Mouse (Mus musculus) cerebellum, adult 11-12 months (tissue): Measurements from ENCODE around the gene Epop.
A peak's percentile ranks its signal among the peaks of the same experiment; 100 is the strongest.
"Not testable (repeated sequence)": the region's sequence is repeated elsewhere in the genome, so short reads cannot be mapped to it uniquely, and the experiment has no call there.

Experiments
- DNase-seq: peaks from one replicate; pipeline ENCODE4 v3.0.0; 2022

Epop gene

DNA sequence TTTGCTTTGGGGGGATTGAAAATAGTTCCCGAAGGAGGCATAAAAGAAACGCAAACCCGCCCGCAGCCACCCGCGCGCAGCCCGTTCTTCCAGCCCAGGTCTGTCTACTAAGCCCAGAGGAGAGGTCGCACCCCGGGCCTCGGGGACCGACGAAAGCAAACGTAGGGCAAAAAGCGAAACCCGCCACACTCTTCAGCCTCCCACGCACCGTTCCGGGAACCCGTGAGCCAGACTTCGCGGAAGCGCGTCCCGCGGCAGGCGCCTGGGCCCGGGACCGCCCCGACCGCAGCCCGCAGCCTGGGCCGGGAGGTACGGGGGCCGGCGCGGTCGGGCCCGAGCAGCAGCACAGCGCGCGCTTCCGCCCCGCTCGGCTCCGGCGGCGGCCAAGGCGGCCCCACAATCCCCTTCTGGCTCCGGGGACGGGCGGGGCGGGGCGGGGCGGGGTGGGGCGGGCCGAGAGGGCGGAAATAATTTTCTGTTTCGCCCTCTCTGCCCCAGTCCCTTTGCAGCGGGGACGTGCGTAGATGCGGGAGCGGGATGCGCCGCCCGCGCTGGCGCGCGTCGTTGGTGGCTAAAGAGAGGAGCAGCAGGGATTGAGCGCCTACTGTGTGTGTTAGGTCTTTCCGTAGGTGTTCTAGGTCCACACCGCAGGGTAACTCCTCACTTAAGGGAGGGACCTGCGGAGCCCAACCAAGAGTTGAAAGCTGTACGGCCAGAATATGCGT, 30.6 kb upstream of the Epop start:
- DNase-seq, result peak; percentile 85

DNA sequence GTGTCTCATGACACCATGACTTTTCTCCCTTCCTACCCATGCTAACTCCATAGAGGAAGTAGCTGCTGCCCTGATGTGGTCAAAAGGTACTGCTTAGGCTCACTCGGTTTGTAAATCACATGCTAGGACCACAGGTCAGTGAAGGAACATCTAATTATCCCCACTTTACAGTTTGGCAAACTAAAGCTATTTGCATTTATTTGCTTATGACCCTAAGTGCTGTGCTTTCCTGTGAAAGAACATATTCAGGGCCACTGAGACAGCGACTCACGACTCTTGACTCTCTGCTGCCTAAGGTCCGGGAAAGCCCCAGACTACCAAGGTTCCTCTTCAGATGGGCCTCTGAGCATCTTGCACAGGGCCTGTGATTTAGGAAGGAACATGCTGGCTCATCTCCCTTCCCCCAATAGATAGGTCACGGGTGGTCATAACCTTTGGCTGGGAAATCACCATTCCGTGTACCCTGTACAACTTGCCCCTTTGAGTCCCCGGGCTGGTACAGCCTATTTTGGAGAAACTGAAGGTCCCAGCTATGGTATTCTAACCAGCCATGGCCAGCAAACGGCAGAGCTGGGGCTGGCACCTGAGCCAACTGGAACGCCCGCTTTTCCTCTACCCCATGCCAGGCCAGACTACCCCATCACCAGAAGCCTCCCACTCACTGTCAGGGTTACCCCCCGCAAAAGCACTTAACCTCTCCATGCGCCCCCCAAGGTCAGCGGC, 29.9 kb upstream of the Epop start:
- no peak for DNase-seq

DNA sequence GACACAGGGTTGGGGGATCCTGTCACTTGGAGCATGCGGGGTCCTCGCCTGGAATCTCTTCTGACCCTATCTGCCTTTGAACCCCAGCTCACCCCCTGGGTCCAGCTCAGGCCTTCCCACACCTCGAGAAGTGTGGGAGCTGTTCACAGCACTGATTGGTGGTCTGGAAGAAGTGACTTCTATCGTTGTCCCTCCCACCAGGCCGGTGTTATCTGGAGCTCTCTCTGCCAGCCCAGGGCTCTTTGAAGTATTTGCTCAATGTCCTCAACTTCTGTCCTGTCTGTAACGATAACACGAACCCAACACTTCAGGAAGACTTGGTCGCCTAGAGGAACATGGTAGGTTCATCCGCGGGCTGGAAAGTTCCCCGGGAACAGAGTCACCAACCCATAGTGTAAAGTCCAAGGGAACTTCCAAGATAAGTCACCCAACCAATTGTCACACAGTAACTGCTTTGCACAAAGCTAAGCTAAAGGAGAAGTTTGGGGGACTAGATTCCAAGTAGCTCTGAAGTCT, 29.3 kb upstream of the Epop start:
- DNase-seq, result peak; percentile 31

DNA sequence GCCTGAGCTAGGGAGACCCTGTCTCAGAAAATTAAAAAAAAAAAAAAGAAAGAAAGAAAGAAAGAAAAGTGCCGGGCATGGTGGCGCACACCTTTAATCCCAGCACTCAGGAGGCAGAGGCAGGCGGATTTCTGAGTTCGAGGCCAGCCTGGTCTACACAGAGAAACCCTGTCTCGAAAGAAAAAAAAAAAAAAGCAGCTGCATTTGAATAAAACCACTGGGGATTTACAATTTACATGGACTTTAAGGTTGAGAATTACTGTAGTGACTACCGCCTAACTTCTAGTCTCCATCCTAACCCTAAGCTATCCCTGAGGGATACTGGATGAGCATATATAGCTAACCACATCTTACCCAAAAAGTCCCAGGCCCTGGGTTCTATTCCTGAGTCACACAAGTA, 28.5 kb upstream of the Epop start:
- not testable (repeated sequence) for DNase-seq

DNA sequence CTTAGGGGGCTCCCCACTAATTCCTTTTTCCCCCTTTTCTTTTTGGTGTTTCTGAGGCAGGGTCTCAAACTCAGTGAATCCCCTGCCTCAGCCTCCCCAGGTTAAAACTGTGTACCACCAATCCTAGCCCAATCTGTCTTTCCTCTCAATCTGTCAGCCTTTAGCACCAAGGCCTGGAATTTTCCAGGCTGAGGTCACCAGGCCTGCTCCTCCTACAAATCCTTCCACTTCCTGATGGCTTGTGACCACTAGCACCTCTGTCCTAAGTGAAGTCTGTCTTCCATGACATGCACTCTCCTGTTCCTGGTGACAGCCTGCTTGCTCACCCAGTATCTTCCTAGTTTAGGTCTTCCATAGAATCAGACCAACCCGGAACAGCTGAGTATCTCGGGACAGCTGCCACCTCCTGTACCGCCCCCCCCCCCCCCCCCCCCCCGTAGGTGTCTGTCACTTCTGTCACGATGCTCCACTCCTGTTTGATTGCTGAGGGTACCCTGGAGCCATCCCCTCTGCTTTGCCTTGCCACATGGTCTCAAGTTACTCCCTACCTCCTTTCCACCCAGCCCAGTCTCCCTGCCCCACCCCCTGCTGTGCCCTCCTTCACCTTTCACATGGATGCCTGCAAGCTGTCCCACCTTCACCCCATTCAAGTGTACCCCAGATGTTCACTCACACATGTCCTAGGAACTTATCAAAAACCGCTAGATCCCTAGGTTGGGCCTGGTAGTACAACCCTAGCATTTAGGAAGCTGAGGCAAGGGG, 27.9 kb upstream of the Epop start:
- DNase-seq, result peak; percentile 61

DNA sequence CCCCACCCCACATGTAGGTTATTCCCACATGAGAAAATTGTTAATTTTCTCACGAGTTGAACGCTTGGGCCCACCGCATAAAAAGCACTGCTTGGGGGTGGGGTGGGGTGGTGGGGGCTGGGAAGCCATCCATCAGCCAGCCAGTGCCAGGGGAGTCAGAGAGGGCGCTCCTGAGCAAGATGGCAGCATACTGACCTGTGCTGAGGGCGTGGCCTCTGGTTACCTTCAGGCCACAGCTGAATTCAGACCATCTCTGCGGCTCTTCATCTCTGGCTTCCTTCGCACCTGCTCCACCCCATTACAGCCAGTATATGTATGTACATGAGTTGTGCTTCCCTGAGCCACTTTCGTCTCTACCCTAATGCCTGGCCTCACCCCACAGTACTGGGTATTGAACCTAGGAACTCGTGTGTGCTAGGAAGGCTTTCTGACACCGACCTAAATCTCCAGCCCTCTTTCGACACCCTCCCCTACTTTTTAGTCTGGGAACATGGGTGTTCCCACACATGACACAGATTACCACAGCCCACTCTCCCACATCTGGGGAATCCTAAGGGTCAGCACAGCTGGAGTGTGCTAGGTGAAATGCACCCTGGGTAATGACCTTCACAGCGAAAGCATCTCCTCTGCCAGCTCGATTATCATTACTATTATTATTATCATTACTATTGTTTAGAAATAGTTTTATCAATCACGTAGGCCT, 26.9 kb upstream of the Epop start:
- peak; percentile 29 for DNase-seq

DNA sequence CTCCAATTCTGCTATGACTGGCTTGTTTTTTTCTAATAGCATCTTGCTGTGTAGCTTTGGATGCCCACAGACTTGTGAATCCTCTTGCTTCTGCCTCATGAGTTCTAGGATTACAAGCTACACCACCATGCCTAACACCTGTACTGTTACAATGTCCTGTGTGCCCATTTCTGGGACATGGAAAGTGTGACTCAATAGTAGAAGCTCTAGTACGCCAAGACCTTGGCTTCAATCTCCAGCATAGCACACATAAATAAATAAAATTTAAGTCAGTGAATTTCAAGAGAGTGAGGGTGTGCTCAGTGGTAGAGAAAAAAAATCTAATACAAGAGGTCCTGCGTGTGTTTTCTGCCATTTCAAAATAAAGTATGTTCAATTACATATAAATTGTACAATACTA, 24.7 kb upstream of the Epop start:
- DNase-seq, result no peak

DNA sequence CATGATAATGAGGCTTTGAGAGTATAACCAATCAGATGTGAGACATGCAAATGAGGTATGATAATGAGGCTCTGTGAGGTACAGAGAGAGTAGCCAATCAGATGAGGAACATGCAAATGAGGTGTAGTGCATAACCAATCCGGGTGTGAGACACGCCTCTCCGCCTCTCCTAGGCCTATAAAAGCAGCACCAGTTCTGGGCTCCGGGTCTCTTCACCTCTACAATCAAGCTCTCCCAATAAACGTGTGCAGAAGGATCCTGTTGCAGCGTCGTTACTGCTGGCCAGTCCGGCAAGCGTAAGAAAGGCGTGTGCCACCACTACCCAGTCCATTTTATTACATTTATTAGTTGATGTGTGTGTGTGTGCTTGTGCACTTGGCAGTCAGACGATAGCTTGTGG, 23.9 kb upstream of the Epop start:
- DNase-seq, result peak; percentile 12

DNA sequence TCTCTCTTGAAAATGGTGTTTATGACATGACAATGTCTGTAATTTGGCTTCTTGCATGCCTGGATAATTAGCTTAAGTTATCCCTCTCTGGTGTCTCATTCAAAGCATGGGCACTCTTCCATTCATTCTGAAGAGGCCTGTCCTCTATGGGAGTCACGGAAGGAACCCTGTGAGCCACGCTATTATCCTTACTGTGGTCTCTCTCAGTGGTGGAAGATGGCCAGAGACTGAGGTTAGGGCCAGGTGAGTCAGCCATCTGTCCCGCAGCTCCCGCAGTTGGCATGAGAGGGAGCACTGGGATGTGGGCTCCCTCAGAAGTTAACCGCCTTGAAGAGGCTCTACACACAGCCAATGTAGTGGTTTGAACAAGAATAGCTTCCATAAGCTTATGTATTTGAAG, 20.8 kb upstream of the Epop start:
- peak; percentile 67 for DNase-seq

DNA sequence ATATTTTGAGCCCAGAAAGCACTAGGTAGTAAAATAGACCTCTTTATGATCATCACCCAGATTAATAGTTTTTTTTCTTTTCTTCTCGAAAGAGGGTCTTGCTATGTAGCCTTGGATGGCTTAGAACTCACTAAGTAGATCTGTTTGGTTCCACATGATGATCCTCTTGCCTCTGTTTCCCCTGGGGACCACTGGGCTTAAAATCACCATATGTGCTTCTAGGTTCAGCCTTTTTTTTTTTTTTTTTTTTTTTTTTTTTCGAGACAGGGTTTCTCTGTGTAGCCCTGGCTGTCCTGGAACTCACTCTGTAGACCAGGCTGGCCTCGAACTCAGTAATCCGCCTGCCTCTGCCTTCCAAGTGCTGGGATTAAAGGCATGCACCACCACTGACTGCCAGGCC, 19.0 kb upstream of the Epop start:
- not testable (repeated sequence) for DNase-seq

DNA sequence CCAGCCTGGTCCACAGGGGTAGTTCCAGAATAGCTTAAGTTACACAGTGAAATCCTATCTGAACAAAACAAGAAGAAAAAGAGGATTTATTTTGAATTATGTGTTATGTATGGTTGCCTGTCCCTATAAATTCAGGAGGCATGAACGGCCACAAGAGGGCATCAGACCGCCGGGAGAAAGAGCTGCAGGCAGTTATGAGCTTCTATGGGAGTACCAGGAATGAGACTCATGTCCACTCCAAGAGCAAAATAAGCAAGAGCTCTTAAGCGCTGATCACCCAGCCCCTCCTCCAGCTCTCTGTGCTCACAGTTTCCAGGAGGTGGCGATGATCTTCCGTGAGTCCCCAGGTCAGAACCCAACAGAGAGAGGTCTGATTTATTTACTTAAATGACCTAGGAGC, 15.3 kb upstream of the Epop start:
- DNase-seq, result peak; percentile 65

DNA sequence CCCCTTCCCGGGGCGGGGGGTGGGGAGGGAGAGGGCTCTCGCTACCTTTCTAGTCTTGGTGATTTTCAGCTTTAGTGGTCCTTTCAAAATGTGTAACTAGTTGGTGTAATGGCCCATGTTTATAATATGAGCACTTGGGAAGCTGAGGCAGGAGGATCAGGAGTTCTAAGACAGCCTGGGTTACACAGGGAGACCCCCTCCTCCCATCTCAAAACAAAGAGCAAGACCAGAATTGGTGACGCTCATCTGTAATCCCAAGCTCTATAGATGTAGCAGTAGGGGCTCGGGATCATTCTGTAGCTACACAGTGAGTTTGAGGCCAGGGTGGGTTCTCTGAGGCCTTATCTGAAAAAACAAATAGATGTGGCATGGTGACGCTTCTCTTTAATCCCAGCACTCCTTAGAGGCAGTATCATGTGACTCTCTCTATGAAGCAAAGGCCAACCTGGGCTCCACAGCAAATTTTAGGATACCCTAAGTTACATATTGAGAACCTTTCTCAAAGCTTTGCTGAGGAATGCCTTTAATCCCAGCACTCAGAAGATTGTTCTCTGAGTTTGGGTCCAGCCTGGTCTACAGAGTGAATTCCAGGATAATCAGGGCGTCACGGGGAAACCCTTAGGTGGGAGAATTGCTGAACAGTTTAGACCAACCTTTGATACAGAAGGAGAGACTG, 14.0 kb upstream of the Epop start:
- no peak for DNase-seq

DNA sequence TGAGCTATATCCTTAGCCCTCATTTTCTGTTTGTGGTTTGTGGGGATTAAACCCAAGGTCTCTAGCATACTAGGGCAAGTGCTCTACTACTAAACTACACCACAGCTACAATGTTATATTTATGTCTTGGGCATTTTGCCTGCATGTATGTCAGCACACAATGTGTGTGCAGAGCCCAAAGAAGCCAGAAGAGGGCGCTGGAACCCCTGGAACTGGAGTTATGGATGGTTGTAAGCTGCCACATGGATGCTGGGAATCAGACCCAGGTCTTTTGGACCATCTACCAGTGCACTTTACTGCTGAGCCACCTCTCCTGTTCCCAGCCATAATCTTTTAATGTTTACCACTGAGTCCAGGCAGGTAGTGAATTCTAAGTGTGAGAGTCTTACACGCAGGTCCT, 13.2 kb upstream of the Epop start:
- DNase-seq, result peak; percentile 4

DNA sequence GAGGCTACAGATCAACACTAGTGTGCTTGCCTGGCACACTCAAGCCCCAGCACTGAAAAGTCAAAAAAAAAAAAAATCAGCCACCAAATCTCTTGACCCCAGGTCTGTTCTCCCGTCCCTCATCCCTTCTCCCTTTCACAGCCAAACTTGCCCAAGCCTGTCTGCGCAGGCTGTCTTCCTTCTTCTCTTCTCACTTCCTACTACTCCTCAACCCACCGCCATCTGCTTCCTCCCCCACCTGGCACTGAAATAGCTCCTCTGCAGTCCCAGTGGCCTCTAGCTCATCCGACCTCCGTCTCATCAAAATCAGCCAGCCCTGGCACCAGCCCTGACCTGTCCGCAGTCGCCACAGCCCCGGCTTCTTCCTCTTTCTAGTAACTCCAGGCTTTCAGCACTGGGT, 12.2 kb upstream of the Epop start:
- DNase-seq, result peak; percentile 17

DNA sequence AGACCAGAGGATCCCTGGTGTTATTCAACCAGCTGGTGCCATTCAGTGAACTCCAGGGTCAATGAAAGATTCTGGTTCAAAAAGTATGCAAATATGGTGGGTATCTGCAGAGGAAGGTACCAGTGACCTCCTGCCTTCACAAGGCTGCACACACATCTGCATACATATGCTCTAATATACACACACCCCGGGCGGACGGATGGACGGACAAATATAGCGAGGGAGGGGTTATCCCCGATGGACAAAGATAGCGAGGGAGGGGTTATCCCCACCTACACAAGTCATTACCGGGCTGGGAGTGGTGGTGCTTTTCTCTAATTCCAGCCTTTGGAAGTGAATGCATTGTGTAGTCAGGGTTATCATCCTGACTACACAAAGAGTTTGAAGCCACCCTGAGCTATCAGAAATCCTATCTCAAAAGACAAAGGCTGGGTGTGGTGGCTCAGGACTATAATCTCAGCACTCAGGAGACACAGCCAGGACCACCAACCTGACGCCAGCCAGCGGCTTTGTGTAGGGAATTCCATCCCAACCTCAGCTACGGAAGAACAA, 6.0 kb upstream of the Epop start:
- DNase-seq, result no peak

DNA sequence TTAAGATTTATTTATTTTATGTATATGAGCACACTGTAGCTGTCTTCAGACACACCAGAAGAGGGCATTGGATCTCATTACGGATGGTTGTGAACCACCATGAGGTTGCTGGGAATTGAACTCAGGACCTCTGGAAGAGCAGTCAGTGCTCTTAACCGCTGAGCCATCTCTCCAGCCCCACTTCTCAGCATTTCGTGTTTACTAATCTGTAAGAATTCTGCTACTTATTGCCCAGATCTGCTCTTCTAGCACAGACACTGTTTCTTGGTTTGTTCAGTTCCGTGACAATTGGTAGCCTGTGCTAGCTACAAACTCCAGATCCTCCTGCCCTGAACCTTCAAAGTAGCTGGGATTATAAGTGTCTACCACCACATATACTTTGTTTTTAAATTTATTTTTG, 2.9 kb upstream of the Epop start:
- DNase-seq, result not testable (repeated sequence)

DNA sequence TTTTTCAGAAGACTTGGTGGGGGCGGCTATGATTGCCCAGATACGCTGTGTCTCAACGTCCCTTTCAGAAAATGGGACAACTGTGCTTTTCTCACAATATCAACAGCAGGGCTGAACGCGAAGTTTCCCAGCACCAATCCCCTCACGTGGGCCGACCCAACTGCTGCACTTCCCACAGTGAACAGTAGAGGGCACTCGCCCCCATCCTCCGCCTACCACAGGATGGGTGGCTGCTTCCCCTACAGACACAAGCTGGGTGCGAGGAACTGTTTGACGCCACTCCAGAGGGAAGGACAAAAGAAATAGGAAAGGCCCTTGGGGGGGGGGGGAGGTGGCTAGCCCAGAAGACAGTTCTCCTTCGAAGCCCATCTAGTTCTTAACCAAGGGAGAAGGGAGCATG, 2.4 kb upstream of the Epop start:
- peak; percentile 74 for DNase-seq

DNA sequence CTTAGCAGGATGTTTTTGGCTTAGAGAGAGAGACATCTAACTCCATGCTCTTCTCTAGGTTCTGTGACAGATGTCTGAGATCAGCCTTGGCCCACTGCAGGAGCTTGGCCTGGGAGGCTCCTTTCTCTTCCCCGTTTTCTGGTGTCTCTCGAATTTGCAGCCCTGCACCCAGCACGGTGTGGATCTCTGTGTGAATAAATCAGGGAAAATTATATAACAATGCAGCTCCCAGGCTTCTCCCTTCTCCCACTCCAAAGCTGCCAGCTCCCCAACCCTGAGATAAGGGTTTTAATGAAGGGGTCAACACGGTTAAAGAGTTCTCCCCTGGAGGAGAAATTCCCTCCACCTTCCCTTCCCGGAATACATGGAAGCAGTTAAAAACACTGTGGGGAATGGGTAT, 2.0 kb upstream of the Epop start:
- DNase-seq, result no peak

DNA sequence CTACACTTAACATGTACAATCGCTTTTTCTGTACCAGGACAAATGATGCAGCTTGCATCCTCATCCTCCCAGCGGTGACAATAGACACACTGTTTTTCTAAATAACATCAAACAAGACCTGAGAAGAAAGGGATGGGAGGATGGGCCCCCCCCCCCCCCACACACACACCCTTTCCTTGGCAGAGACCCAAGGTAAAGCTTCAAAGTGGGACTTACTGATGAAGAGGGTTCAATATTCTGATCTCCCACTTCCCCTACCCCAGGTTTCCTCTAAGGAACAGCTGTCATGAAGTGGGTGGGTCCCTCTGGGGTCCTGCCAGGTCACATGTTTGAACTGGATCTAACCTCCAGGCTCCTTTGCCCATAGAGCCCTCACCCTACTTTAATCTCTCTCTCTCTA, 1.5 kb upstream of the Epop start:
- DNase-seq, result no peak

DNA sequence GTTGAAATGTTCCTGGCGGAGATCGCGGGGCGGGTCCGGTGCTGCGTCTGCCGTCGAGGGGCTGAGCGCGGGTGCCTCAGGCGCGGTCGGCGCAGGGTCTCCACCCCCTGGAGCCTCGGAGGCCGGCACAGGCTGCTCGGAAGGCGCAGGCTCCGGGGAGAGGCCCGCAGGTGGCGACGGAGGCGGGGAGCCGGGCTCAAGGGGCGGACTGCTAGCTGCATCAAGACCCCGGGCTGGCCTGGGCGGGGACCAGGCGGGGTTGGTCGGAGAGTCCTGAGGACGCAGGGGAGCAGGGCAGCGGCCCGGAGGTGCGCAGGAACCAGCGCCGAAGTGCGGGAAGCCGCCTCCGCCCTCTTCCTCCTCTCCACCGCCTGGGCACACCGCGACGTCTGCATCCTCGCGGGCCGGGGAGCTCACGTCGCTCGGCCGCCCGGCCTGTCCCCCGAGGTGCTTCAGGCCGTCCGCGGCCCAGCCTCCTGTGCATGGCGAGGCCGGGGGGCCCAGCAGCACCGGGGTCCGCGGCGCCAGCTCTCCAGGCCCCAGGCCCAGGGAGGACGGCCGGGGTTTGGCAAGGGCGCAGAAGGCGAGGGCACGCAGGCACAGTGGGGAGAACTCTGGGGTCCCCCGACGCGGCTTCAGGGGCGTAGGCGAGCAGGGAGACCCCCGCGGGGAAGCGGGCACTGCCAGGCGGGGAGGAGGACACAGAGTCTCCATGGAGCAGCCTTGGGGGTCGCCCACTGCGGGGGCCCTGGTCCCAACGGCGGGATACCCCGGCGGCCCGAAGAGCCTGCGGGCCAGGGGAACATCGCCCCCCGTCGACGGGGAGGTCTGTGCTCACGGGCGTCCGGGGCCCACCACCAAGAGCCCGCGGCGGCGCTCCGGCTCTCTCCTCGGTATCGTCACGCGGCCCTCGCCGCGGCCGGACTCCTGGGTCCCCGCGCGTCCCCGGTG, 659 bp downstream of the Epop start:
- no peak for DNase-seq

DNA sequence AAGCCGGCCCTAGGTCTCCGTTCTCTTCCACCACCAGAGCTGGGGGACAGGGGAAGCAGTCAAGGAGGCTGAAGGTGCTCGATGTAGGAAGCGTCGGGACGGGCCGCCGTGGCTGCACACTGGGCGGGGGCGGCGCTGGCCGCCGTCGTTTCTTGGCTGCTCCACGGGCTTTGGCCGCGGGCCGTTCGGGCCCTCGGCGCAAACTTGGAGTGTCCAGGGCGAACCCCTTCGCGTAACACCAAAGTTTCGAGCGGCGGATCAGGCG, 1.3 kb downstream of the Epop start:
- no peak for DNase-seq
